Mouse (Mus musculus) splenic B cell, adult 2 months (primary cell): ENCODE data around the gene Gas2l1.

Experiments used
- DNase-seq: peaks from one replicate; pipeline ENCODE4 v3.0.0-alpha.2; 2011; ENCODE audit warnings: low read depth, low spot score
- H3K27me3 ChIP-seq: 2 replicates; pipeline ENCODE4 v1.6.1; 2012; ENCODE audit warnings: mild to moderate bottlenecking, low read length, moderate library complexity, mixed read lengths; ENCODE audit not compliant: control insufficient read depth, poor library complexity, insufficient read depth, severe bottlenecking
- H3K36me3 ChIP-seq: 2 replicates; pipeline ENCODE4 v1.6.1; 2012; ENCODE audit warnings: mild to moderate bottlenecking, low read length, moderate library complexity, mixed read lengths; ENCODE audit not compliant: control insufficient read depth, poor library complexity, insufficient read depth, severe bottlenecking

Gene Gas2l1

GRCm38 (mm10) chr11:5059230-5059629, 5.9 kb downstream of the Gas2l1 start:
- no peak for DNase-seq
- no peaks in the 10 kb centered on the region for H3K27me3 ChIP-seq
- H3K36me3 ChIP-seq: no peaks in the 10 kb centered on the region

- DNase-seq: no peak
- no peaks in the 10 kb centered on the region for H3K36me3 ChIP-seq
- no peaks in the 10 kb centered on the region for H3K27me3 ChIP-seq
Observed at GRCm38 (mm10) chr11:5058783-5059182, 6.3 kb downstream of the Gas2l1 start.

GRCm38 (mm10) chr11:5057856-5058641, 7.1 kb downstream of the Gas2l1 start, which contains the start of gene Rasl10a:
Gene Rasl10a, plus strand, starts transcription at chr11:5058128.
- Histone ChIP-seq H3K27me3 (no peaks in the 10 kb centered on the region), H3K36me3 (no peaks in the 10 kb centered on the region)
- peak; percentile 79 for DNase-seq

- DNase-seq: no peak
- Histone ChIP-seq H3K36me3 (no peaks in the 10 kb centered on the region), H3K27me3 (no peaks in the 10 kb centered on the region)
Observed at GRCm38 (mm10) chr11:5057541-5057855, 7.6 kb downstream of the Gas2l1 start.

GRCm38 (mm10) chr11:5057064-5057463, 8.1 kb downstream of the Gas2l1 start:
- no peaks in the 10 kb centered on the region for H3K36me3 ChIP-seq
- H3K27me3 ChIP-seq: no peaks in the 10 kb centered on the region
- DNase-seq: no peak

GRCm38 (mm10) chr11:5055945-5056938, 8.9 kb downstream of the Gas2l1 start:
- H3K36me3 ChIP-seq: no peaks in the 10 kb centered on the region
- peak; percentile 22 for DNase-seq
- no peaks in the 10 kb centered on the region for H3K27me3 ChIP-seq

- Histone ChIP-seq H3K27me3 (no peaks in the 10 kb centered on the region), H3K36me3 (no peaks in the 10 kb centered on the region)
- no peak for DNase-seq
Observed at GRCm38 (mm10) chr11:5054874-5055273, 10.3 kb downstream of the Gas2l1 start.

GRCm38 (mm10) chr11:5054151-5054550, 11.0 kb downstream of the Gas2l1 start:
- DNase-seq: no peak
- Histone ChIP-seq H3K27me3 (no peaks in the 10 kb centered on the region), H3K36me3 (no peaks in the 10 kb centered on the region)

- H3K27me3 ChIP-seq: no peaks in the 10 kb centered on the region
- H3K36me3 ChIP-seq: no peaks in the 10 kb centered on the region
- DNase-seq: no peak
Observed at GRCm38 (mm10) chr11:5052200-5052854, 12.8 kb downstream of the Gas2l1 start.

GRCm38 (mm10) chr11:5051629-5052028, 13.5 kb downstream of the Gas2l1 start:
- no peaks in the 10 kb centered on the region for H3K27me3 ChIP-seq

GRCm38 (mm10) chr11:5046321-5046926, 18.7 kb downstream of the Gas2l1 start:
- no peak for DNase-seq
- Histone ChIP-seq H3K27me3 (no peaks in the 10 kb centered on the region), H3K36me3 (peaks cover 3% of the 10 kb centered on the region; the same call in 1 of the 2 replicates)

More at GRCm38 (mm10) chr11:5051629-5052028, 13.5 kb downstream of the Gas2l1 start:
- no peak for DNase-seq
- no peaks in the 10 kb centered on the region for H3K36me3 ChIP-seq

- peaks cover 10% of the 10 kb centered on the region for H3K36me3 ChIP-seq
- DNase-seq: no peak
Observed at GRCm38 (mm10) chr11:5042645-5043381, 22.3 kb downstream of the Gas2l1 start.

GRCm38 (mm10) chr11:5041144-5041780, 23.9 kb downstream of the Gas2l1 start:
- no peak for DNase-seq
- H3K36me3 ChIP-seq: peaks cover 16% of the 10 kb centered on the region
- H3K27me3 ChIP-seq: no peaks in the 10 kb centered on the region

More at GRCm38 (mm10) chr11:5042645-5043381, 22.3 kb downstream of the Gas2l1 start:
- H3K27me3 ChIP-seq: no peaks in the 10 kb centered on the region
